28 mouse cellular contexts compared by ENCODE assay signal in genomic region chr16:13364145-13364544, GRCm38 (mm10).
DNase-seq lines count a peak whose midpoint lies in the region; ATAC-seq and TF ChIP-seq lines count a peak whose summit lies in the region.
"Had no signal": no experiment of that assay in that cellular context is flagged by ENCODE, and none has a peak within 500 bp of the region (broad histone marks: within the 10 kb centered on the region; RNA-seq: fewer than 3 reads in every experiment).

No protein-coding gene starts in this region.

- H3K79me3 ChIP-seq in C2C12 (ENCODE audit: low read depth) = no peaks in the 10 kb centered on the region

- 0 out of 2 replicates have a peak, but pooled peaks have one; percentile 13 for ATAC-seq in embryonic facial prominence, embryonic 14.5 days (ENCODE audit: low read depth)
- ATAC-seq in hindbrain, embryonic 12.5 days (ENCODE audit: low FRiP score) = no peak
- ATAC-seq: forebrain, postnatal 0 days; intestine, postnatal 0 days; liver, postnatal 0 days; midbrain, embryonic 13.5 days had no signal

- H3K27ac ChIP-seq in embryonic facial prominence, embryonic 14.5 days (replicated peaks; ENCODE audit: low read depth, low read length) = no peak overlapping the region
- no peak overlapping the region for H3K27ac ChIP-seq in embryonic facial prominence, embryonic 10.5 days (replicated peaks)
- 0 out of 2 replicates have a peak overlapping the region, but pooled peaks have one; percentile 23 for H3K27ac ChIP-seq in hindbrain, embryonic 10.5 days
- no peak overlapping the region for H3K27ac ChIP-seq in hindbrain, embryonic 12.5 days
- H3K27ac ChIP-seq: embryonic facial prominence, embryonic 15.5 days; forebrain, embryonic 12.5 days; hindbrain, embryonic 13.5 days; limb, embryonic 13.5 days; midbrain, embryonic 13.5 days had no signal

- no peak for DNase-seq in embryonic facial prominence, embryonic 14.5 days (ENCODE audit: low spot score)
- no peak for DNase-seq in embryonic facial prominence, embryonic 10.5 days (ENCODE audit: low spot score)
- peak; percentile 4 for DNase-seq in hindbrain, embryonic 10.5 days (ENCODE audit: low spot score)
- peak; percentile 18 for DNase-seq in yolk sac, embryonic 10.5 days (ENCODE audit: low spot score)
- DNase-seq in cerebellum, postnatal 14 days = no peak
- DNase-seq: adrenal gland, adult 2 months; adrenal gland, postnatal 36 days; cerebellum, adult 18-20 months; cerebellum, postnatal 10 days; forebrain, postnatal 0 days; heart, postnatal 10 days; kidney, adult 9 months; kidney, postnatal 10 days; layer of hippocampus, adult 9-11 months; liver, postnatal 0 days; lung, postnatal 36 days; right cerebral cortex, adult 18-20 months; spleen, adult 18-20 months; thymus, postnatal 25 days had no signal

- no peaks in the 10 kb centered on the region for H3K36me3 ChIP-seq in embryonic facial prominence, embryonic 14.5 days (ENCODE audit: control insufficient read depth, insufficient read depth, low read length)
- H3K36me3 ChIP-seq in embryonic facial prominence, embryonic 10.5 days (replicated peaks) = peaks cover 1% of the 10 kb centered on the region
- H3K36me3 ChIP-seq in hindbrain, embryonic 10.5 days = no peaks in the 10 kb centered on the region
- no peaks in the 10 kb centered on the region for H3K36me3 ChIP-seq in hindbrain, embryonic 12.5 days
- no peaks in the 10 kb centered on the region for H3K36me3 ChIP-seq in C2C12 (ENCODE audit: control insufficient read depth, insufficient read depth)
- H3K36me3 ChIP-seq: embryonic facial prominence, embryonic 15.5 days; forebrain, embryonic 12.5 days; hindbrain, embryonic 13.5 days; limb, embryonic 13.5 days; midbrain, embryonic 13.5 days had no signal

- no peak for TF ChIP-seq CTCF in C2C12 (IDR thresholded peaks at IDR 0.05; ENCODE audit: control insufficient read depth, insufficient read depth, insufficient read length)

- no peak overlapping the region for H3ac ChIP-seq in C2C12 (ENCODE audit: control insufficient read depth, insufficient read length, low read depth)

- H3K4me2 ChIP-seq in embryonic facial prominence, embryonic 14.5 days (ENCODE audit: low read depth, low read length) = no peak overlapping the region
- no peak overlapping the region for H3K4me2 ChIP-seq in hindbrain, embryonic 12.5 days (replicated peaks)
- H3K4me2 ChIP-seq: embryonic facial prominence, embryonic 15.5 days; forebrain, embryonic 12.5 days; hindbrain, embryonic 13.5 days; limb, embryonic 13.5 days; liver, embryonic 11.5 days; midbrain, embryonic 13.5 days had no signal

- WGBS in embryonic facial prominence, embryonic 14.5 days = 45% methylated on average over 3 of the region's 3 CpGs
- 51% methylated on average over 3 of the region's 3 CpGs for WGBS in embryonic facial prominence, embryonic 10.5 days
- WGBS in hindbrain, embryonic 10.5 days = 61% methylated on average over 3 of the region's 3 CpGs
- WGBS in hindbrain, embryonic 12.5 days = 44% methylated on average over 3 of the region's 3 CpGs

- no peak overlapping the region for H3K4me3 ChIP-seq in embryonic facial prominence, embryonic 14.5 days (ENCODE audit: low read depth, low read length)
- H3K4me3 ChIP-seq in embryonic facial prominence, embryonic 10.5 days = no peak overlapping the region
- no peak overlapping the region for H3K4me3 ChIP-seq in hindbrain, embryonic 10.5 days
- no peak overlapping the region for H3K4me3 ChIP-seq in hindbrain, embryonic 12.5 days
- no peak overlapping the region for H3K4me3 ChIP-seq in C2C12 (ENCODE audit: insufficient read depth, poor library complexity, severe bottlenecking)
- H3K4me3 ChIP-seq: embryonic facial prominence, embryonic 15.5 days; forebrain, embryonic 12.5 days; hindbrain, embryonic 13.5 days; limb, embryonic 13.5 days; midbrain, embryonic 13.5 days had no signal

- no peaks in the 10 kb centered on the region for H3K27me3 ChIP-seq in embryonic facial prominence, embryonic 14.5 days (replicated peaks; ENCODE audit: control insufficient read depth, insufficient read depth, low read length)
- no peaks in the 10 kb centered on the region for H3K27me3 ChIP-seq in embryonic facial prominence, embryonic 10.5 days (replicated peaks; ENCODE audit: low read depth, poor library complexity, severe bottlenecking)
- H3K27me3 ChIP-seq in hindbrain, embryonic 10.5 days (ENCODE audit: insufficient read depth, poor library complexity, severe bottlenecking) = no peaks in the 10 kb centered on the region
- no peaks in the 10 kb centered on the region for H3K27me3 ChIP-seq in hindbrain, embryonic 12.5 days
- H3K27me3 ChIP-seq in C2C12 (ENCODE audit: control insufficient read depth, insufficient read depth, insufficient read length) = no peaks in the 10 kb centered on the region
- H3K27me3 ChIP-seq: embryonic facial prominence, embryonic 15.5 days; forebrain, embryonic 12.5 days; hindbrain, embryonic 13.5 days; limb, embryonic 13.5 days; midbrain, embryonic 13.5 days had no signal

- peaks cover 17% of the 10 kb centered on the region for H3K4me1 ChIP-seq in embryonic facial prominence, embryonic 14.5 days (ENCODE audit: control insufficient read depth, insufficient read depth, low read length)
- H3K4me1 ChIP-seq in embryonic facial prominence, embryonic 10.5 days = peaks cover 26% of the 10 kb centered on the region
- H3K4me1 ChIP-seq in hindbrain, embryonic 10.5 days (replicated peaks) = peaks cover 30% of the 10 kb centered on the region
- H3K4me1 ChIP-seq in hindbrain, embryonic 12.5 days = peaks cover 20% of the 10 kb centered on the region

- H3K9ac ChIP-seq in embryonic facial prominence, embryonic 14.5 days (ENCODE audit: low read depth, low read length) = no peak overlapping the region
- no peak overlapping the region for H3K9ac ChIP-seq in hindbrain, embryonic 12.5 days
- H3K9ac ChIP-seq: embryonic facial prominence, embryonic 15.5 days; forebrain, embryonic 12.5 days; forebrain, postnatal 0 days; hindbrain, embryonic 13.5 days; limb, embryonic 13.5 days; liver, postnatal 0 days; midbrain, embryonic 13.5 days had no signal

- no peaks in the 10 kb centered on the region for H3K9me3 ChIP-seq in embryonic facial prominence, embryonic 14.5 days (ENCODE audit: control insufficient read depth, low read length)
- H3K9me3 ChIP-seq in embryonic facial prominence, embryonic 10.5 days = no peaks in the 10 kb centered on the region
- no peaks in the 10 kb centered on the region for H3K9me3 ChIP-seq in hindbrain, embryonic 10.5 days
- H3K9me3 ChIP-seq in hindbrain, embryonic 12.5 days (replicated peaks) = no peaks in the 10 kb centered on the region
- H3K9me3 ChIP-seq: embryonic facial prominence, embryonic 15.5 days; forebrain, embryonic 12.5 days; hindbrain, embryonic 13.5 days; limb, embryonic 13.5 days; midbrain, embryonic 13.5 days had no signal

- no peaks in the 10 kb centered on the region for H3K79me2 ChIP-seq in C2C12 (ENCODE audit: control insufficient read depth, insufficient read depth)

TF ChIP-seq in C2C12, 6 proteins besides CTCF, POLR2A, EP300 and RAD21:
- TF ChIP-seq MYOD1 (IDR thresholded peaks at IDR 0.05; ENCODE audit: control insufficient read depth, insufficient read length, low read depth) (peak; percentile 65), MAX (IDR thresholded peaks at IDR 0.05) (no peak), USF1 (IDR thresholded peaks at IDR 0.05; ENCODE audit: low read depth) (no peak)

Comparison
In these comparisons a context has a peak if more than half of its experiments do, and no peak if none do; other contexts are left out.
1. DNase-seq: peak in hindbrain, embryonic 10.5 days (single experiment) and yolk sac, embryonic 10.5 days (single experiment); none in embryonic facial prominence, embryonic 14.5 days (single experiment), embryonic facial prominence, embryonic 10.5 days (single experiment) and cerebellum, postnatal 14 days (0 of 2).